Mouse (Mus musculus) lung, embryonic 15.5 days (tissue): ENCODE data around the gene Nadk. TPM values are rescaled to one million over a fixed set of nuclear protein-coding genes. Genes with fewer than 3 reads are reported as not detected.

Source experiments
- ATAC-seq: fragments of 200-750 bp; cut with Nextera tagmentation; 2 replicates; pipeline ENCODE4 v1.8.0; 2017; ENCODE audit warnings: moderate number of reproducible peaks, borderline replicate concordance; ENCODE audit not compliant: low FRiP score, low TSS enrichment; ENCODE audit errors: extremely low read depth
- H3K27ac ChIP-seq: fragments of 300-500 bp; sonication (generic); 2 replicates; pipeline ENCODE4 v1.5.1; 2015; ENCODE audit warnings: moderate library complexity, mild to moderate bottlenecking, inconsistent platforms
- H3K27me3 ChIP-seq: fragments of 300-500 bp; sonication (generic); 2 replicates; pipeline ENCODE4 v1.6.1; 2015; ENCODE audit warnings: inconsistent platforms
- H3K36me3 ChIP-seq: fragments of 300-500 bp; sonication (generic); 2 replicates; pipeline ENCODE4 v1.6.1; 2015; ENCODE audit warnings: inconsistent platforms
- H3K4me1 ChIP-seq: fragments of 300-500 bp; sonication (generic); 2 replicates; pipeline ENCODE4 v1.6.1; 2015; ENCODE audit warnings: inconsistent platforms
- H3K4me2 ChIP-seq: fragments of 300-500 bp; sonication (generic); 2 replicates; pipeline ENCODE4 v1.6.1; 2015; ENCODE audit warnings: inconsistent platforms, mild to moderate bottlenecking, moderate library complexity
- H3K4me3 ChIP-seq: fragments of 300-500 bp; sonication (generic); 2 replicates; pipeline ENCODE4 v1.5.1; 2015; ENCODE audit warnings: mild to moderate bottlenecking, inconsistent platforms
- H3K9ac ChIP-seq: fragments of 300-500 bp; sonication (generic); 2 replicates; pipeline ENCODE4 v1.6.1; 2015; ENCODE audit warnings: inconsistent platforms
- H3K9me3 ChIP-seq: fragments of 300-500 bp; sonication (generic); 2 replicates; pipeline ENCODE4 v1.6.1; 2016; ENCODE audit warnings: inconsistent platforms
- WGBS: fragments of 180-500 bp; shearing (Covaris S2); methylation state at CpG from one replicate; pipeline ENCODE4 v1.1.7; 2015; 5-methylcytosine and 5-hydroxymethylcytosine counted together
- polyA plus RNA-seq: library from polyadenylated mRNA; unstranded; fragments of >200 nt; fragmentation: Nextera tagmentation; extraction: Ambion mirVana; gene quantifications from 2 replicates; pipeline ENCODE4 v1.2.1, GENCODE M21; 2015

Nadk gene
- polyA plus RNA-seq, 1 experiment from 2014 or later = 77.6 TPM

- peaks cover 65% of the 10 kb centered on the region for H3K36me3 ChIP-seq
- H3K9ac ChIP-seq = no peak overlapping the region
- H3K27ac ChIP-seq = no peak overlapping the region
- no peaks in the 10 kb centered on the region for H3K4me1 ChIP-seq
- no peaks in the 10 kb centered on the region for H3K9me3 ChIP-seq
- H3K4me3 ChIP-seq = no peak overlapping the region
- ATAC-seq = no peak
- WGBS = 96% methylated on average over 3 of the region's 3 CpGs
- no peak overlapping the region for H3K4me2 ChIP-seq
- no peaks in the 10 kb centered on the region for H3K27me3 ChIP-seq
These were observed 51.1 kb downstream of the Nadk start for GRCm38 (mm10) chr4:155613264-155613663.

DNA sequence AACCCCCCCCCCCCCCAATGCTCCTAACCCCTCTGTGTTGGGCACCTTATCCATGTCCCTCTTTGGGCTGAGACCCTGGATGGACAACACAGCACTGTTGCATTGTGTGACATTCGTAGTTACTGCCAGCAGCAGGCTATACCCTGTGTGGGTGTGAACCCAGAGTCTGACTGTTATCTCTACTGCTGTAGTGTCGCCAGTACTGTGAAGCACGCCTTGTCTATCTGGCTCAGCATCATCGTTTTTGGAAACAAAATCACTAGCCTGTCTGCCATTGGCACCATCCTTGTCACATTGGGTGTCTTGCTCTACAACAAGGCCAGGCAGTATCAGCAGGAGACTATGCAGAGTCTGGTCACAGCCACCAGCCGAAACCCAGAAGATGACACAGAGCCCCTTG lies 56.1 kb downstream of the Nadk start:
- H3K27ac ChIP-seq = no peak overlapping the region
- H3K4me3 ChIP-seq = no peak overlapping the region
- WGBS = 92% methylated on average over 5 of the region's 5 CpGs
- no peak for ATAC-seq
- H3K9ac ChIP-seq = no peak overlapping the region
- peaks cover 64% of the 10 kb centered on the region for H3K36me3 ChIP-seq
- H3K4me1 ChIP-seq = no peaks in the 10 kb centered on the region; the same call in 1 of the 2 replicates
- H3K4me2 ChIP-seq = no peak overlapping the region
- H3K27me3 ChIP-seq = no peaks in the 10 kb centered on the region
- H3K9me3 ChIP-seq = no peaks in the 10 kb centered on the region

- under 1% methylated on average over 84 of the region's 84 CpGs for WGBS
- Histone ChIP-seq H3K27me3 (no peaks in the 10 kb centered on the region), H3K4me1 (peaks cover 12% of the 10 kb centered on the region), H3K27ac (peak within 1 kb of the TSS; percentile 88), H3K36me3 (peaks cover 42% of the 10 kb centered on the region), H3K9me3 (no peaks in the 10 kb centered on the region), H3K4me3 (peak within 1 kb of the TSS; percentile 78), H3K4me2 (peak within 1 kb of the TSS; percentile 66), H3K9ac (peak within 1 kb of the TSS; percentile 79)
- peak; percentile 100 for ATAC-seq
These were observed 62.4 kb downstream of the Nadk start, which contains the start of gene Cdk11b for GRCm38 (mm10) chr4:155624338-155625291. Cdk11b (plus strand) TSS chr4:155624854.

DNA sequence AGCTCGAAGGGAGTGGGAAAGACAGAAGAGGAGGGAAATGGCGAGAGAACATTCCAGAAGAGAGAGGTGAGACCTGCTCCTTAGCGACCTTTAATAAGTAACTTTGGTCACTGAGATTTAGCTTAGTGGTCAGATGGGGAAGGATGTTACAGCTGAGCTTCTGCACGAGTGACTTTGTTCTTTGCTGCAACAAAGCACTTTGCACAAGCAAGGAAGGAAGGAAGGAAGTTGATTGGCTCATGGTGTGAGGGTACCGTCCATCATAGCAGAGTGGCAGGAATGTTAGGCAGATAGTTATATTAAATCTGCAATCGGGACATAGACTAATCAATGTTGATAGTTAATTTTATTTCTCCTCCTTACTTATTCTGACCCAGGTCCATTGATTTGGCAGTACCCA lies 68.1 kb downstream of the Nadk start:
- no peak overlapping the region for H3K27ac ChIP-seq
- H3K4me3 ChIP-seq = no peak overlapping the region
- peaks cover 4% of the 10 kb centered on the region; the same call in 1 of the 2 replicates for H3K4me1 ChIP-seq
- no peaks in the 10 kb centered on the region for H3K27me3 ChIP-seq
- no peak for ATAC-seq
- WGBS = 79% methylated on average over 6 of the region's 6 CpGs
- H3K36me3 ChIP-seq = peaks cover 77% of the 10 kb centered on the region
- no peak overlapping the region for H3K9ac ChIP-seq
- no peak overlapping the region for H3K4me2 ChIP-seq
- no peaks in the 10 kb centered on the region for H3K9me3 ChIP-seq

- H3K9ac ChIP-seq = no peak overlapping the region
- H3K4me2 ChIP-seq = no peak overlapping the region
- H3K27ac ChIP-seq = no peak overlapping the region
- ATAC-seq = no peak
- peaks cover 89% of the 10 kb centered on the region for H3K36me3 ChIP-seq
- no peak overlapping the region for H3K4me3 ChIP-seq
- no peaks in the 10 kb centered on the region for H3K4me1 ChIP-seq
- no peaks in the 10 kb centered on the region for H3K27me3 ChIP-seq
- no peaks in the 10 kb centered on the region for H3K9me3 ChIP-seq
These were observed 73.8 kb downstream of the Nadk start for GRCm38 (mm10) chr4:155635766-155636499.

Other genes with a start within 250 kb of the Nadk start
- gene Prkcz, start 201.0 kb upstream of the Nadk start, polyA plus RNA-seq = 15.8 and 16.8 TPM in 2 replicates
- gene Gabrd, start 164.3 kb upstream of the Nadk start, polyA plus RNA-seq = 0.07 TPM in 1 of 2 replicates, not detected in the other
- gene Cfap74, start 153.2 kb upstream of the Nadk start, polyA plus RNA-seq = 1.8 and 2.1 TPM in 2 replicates
- gene Tmem52, start 93.3 kb upstream of the Nadk start, polyA plus RNA-seq = 0.18 and 0.27 TPM in 2 replicates
- gene Gnb1, start 71.0 kb upstream of the Nadk start, polyA plus RNA-seq = 527 and 534 TPM in 2 replicates
- gene Slc35e2, start 39.0 kb downstream of the Nadk start, polyA plus RNA-seq = 6.4 and 6.5 TPM in 2 replicates
- 50.2 and 53.6 TPM in 2 replicates for gene Cdk11b, start 62.5 kb downstream of the Nadk start, polyA plus RNA-seq
- not detected in 2 replicates for gene Gm10563, start 83.0 kb downstream of the Nadk start, polyA plus RNA-seq
- 41.7 and 47.8 TPM in 2 replicates for gene Mmp23, start 91.0 kb downstream of the Nadk start, polyA plus RNA-seq
- 27.6 and 29.1 TPM in 2 replicates for gene Mib2, start 106.8 kb downstream of the Nadk start, polyA plus RNA-seq
- 4.3 and 4.9 TPM in 2 replicates for gene Fndc10, start 132.0 kb downstream of the Nadk start, polyA plus RNA-seq
- gene Ssu72, start 142.4 kb downstream of the Nadk start, polyA plus RNA-seq = 147 and 150 TPM in 2 replicates
- 0.44 and 0.59 TPM in 2 replicates for gene Tmem240, start 172.4 kb downstream of the Nadk start, polyA plus RNA-seq
- gene Atad3a, start 198.7 kb downstream of the Nadk start, polyA plus RNA-seq = 84.7 and 90.0 TPM in 2 replicates
- 10.5 and 11.0 TPM in 2 replicates for gene Vwa1, start 212.3 kb downstream of the Nadk start, polyA plus RNA-seq
- gene Tmem88b, start 223.5 kb downstream of the Nadk start, polyA plus RNA-seq = 0.16 and 0.26 TPM in 2 replicates
- 0.20 TPM in 1 of 2 replicates, not detected in the other for gene Ankrd65, start 228.1 kb downstream of the Nadk start, polyA plus RNA-seq
- 193 and 228 TPM in 2 replicates for gene Mrpl20, start 240.5 kb downstream of the Nadk start, polyA plus RNA-seq